Mouse (Mus musculus): ENCODE results near the gene Dcst1.

Dcst1 gene

DNA sequence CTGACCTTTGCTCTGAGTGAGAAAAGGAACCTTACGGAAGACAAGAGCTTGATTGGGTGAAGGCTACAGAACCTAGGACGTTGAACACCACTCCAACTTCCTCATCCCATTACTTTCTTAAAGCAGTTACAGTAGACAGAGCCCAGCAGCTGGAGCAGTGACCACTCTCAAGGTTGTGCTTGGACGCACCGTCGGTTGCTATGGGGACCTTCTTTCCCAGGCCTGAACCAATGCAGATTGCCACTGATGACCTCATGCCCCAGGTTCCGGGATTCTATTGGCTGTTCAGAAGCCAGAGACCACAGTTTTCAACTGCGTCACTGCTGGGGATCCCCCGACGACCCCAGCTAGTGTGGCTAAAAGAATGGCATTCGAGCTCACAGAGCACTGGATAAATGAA is 34.1 kb downstream of the Dcst1 start:
- no peak for DNase-seq

DNA sequence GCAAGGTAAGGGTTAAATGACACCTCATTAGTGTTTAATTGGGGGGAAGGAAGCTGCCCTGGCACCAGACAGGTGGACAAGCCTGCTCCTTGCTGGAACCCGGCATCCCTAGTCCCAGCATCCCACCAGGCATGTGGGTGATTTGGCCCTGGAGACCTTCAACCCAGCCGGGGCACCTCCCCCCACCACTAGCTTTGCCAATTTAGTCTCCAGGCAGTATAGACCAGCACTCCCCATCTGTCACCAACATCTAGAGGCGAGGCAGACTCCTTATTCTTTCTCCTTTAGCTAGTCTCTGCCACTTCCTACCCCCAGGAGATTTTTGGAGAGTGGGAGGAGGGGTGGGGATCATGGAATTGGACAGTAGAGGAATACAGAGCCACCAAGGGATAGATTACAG is 34.7 kb downstream of the Dcst1 start:
- no peak for DNase-seq

- no peak for DNase-seq
Measured at GRCm38 (mm10) chr3:89328623-89329022, 36.4 kb downstream of the Dcst1 start.

DNA sequence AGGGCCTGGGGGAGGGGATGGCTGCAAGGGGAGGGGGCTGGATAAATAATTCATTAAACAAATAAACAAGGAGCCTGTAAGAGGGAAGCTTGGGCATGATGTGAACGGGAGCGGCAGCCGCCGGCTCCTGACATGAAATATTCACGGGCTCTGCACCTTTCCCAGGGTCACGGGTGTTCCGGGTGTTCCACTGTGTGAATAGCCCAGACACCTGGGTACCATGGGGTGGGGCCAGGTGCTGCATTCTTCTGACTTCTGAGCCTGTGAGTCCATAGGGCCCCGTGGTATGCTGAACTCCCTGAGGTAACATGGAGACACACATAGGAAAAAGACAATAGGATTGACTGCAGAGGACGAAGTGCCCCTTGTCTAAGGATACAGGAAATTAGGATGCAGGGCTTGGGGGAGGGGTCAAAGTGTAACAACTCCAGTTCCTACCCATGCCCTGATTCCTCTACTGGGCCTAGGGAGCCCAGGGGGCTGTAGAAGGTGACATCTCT is 37.6 kb downstream of the Dcst1 start:
- DNase-seq, result no peak

- DNase-seq, result no peak
Measured at GRCm38 (mm10) chr3:89325882-89326281, 39.2 kb downstream of the Dcst1 start.

- DNase-seq, result peak; percentile 80
Measured at GRCm38 (mm10) chr3:89322514-89323165, 42.4 kb downstream of the Dcst1 start, which contains the start of gene Efna3. TSS of gene Efna3 (minus strand) at chr3:89322965.

GRCm38 (mm10) chr3:89322131-89322500 is 42.9 kb downstream of the Dcst1 start:
- DNase-seq, result peak; percentile 21

DNA sequence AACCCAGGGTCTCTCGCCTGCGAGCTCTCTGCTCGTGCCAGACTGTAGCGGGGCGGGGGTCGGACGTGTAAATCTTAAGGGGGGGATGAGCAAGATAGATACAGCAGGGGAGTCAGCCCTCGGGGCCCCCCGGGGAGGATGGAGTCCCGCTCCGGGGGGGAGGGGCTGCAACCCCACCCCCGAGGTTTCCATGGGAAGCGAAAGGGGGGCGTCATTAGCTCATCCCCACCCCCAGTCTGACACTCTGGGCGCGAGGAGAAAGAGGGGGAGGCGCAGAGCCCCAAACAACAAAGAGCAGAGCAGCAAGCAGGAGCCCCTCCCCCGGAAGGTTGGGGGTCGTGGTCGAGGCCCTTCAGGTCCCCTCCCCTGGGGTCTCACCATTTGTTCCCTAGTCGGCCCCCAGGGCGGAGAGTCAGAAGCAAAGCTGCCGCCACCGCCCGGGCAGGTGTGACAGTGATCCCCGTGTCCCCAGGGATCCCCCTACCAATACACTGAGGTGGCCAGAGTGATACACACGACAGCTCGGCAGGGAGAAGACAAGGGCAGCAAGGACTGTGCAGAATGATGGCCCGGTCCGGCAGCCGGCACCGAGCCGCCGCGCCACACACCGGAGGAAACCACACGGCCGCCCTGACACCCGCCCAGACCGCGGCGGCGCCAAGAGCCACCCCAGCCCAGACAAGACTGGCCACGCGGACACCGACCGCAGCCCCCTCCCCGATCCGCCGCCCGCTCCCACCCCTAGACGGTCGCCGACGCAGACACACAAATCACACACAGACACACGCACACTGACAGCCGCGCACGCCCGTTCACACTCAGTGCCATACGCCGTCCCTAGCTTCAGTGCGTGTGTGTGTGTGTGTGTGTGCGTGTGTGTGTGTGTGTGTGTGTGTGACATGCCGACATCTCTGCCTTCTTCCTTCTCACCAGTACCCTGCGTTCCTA is 43.6 kb downstream of the Dcst1 start:
- DNase-seq, result peak; percentile 35

DNA sequence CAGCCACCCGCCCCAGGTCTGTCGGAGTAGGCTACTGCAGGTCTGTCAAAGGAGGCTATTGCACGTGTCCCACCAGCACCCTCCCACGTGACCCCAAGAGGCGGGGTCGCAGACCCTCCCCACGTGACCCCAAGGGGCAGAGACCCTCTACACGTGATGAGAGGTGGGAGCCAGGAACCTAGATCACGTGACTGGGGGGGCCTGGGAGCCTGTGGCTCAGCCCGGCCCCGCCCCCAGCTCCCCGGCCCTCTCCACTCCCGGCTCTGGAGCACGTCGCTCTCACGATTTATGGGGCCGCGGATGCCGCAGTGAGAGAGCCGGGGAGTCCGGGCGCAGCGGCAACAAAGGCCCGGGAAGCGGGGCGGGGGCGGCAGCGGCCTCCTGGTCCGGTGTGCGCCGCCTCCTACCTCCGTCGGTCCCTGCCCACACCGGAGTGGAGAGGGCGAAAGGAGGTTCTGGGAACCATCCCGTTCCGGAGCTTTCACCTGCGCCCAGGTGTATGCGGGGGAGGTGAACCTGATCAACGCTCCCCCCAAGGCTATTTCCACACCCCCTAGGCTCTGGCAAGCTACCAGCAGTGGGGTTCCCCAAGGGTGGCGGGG is 44.4 kb downstream of the Dcst1 start:
- peak; percentile 42 for DNase-seq

- DNase-seq, result no peak
Measured at GRCm38 (mm10) chr3:89319591-89320350, 45.3 kb downstream of the Dcst1 start.

DNA sequence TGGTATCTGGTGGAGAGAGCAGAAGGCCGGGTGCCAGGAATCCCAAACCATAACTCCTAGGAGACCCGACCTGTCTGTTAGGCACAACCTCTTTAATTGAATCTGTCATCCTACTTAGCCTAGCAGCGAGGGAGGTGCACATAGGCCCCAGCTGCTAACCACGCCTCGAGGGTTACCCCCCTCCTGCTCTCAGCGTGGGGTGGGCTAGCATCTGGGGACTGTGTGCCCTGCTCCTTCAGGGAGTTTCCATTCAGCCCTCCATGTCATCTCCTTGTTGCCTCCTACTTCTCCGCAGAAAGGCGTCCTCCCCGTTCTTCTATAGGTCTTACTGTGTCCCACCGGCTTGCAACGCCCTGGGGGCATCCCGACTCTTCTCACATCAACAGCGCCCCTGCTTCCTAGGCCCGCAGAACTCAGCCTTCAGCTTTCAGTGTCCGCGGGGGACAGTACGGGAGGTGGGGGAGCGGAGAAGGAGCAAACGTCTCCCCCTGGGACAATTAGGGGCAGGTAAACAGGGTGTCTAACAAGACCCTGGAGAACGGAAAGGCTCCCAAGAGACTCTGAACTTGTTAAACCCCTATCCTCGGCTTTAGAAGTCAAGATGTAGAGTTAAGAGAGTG is 46.0 kb downstream of the Dcst1 start:
- DNase-seq, result no peak

- DNase-seq, result no peak
Measured at GRCm38 (mm10) chr3:89318316-89318715, 46.7 kb downstream of the Dcst1 start.

GRCm38 (mm10) chr3:89317246-89317645 is 47.8 kb downstream of the Dcst1 start:
- DNase-seq, result no peak

- peak; percentile 91 for DNase-seq
Measured at GRCm38 (mm10) chr3:89316833-89317232, 48.2 kb downstream of the Dcst1 start.

- DNase-seq, result peak; percentile 39
Measured at GRCm38 (mm10) chr3:89315930-89316831, 48.9 kb downstream of the Dcst1 start.

- peak; percentile 84 for DNase-seq
Measured at GRCm38 (mm10) chr3:89315195-89315929, 49.7 kb downstream of the Dcst1 start.

DNA sequence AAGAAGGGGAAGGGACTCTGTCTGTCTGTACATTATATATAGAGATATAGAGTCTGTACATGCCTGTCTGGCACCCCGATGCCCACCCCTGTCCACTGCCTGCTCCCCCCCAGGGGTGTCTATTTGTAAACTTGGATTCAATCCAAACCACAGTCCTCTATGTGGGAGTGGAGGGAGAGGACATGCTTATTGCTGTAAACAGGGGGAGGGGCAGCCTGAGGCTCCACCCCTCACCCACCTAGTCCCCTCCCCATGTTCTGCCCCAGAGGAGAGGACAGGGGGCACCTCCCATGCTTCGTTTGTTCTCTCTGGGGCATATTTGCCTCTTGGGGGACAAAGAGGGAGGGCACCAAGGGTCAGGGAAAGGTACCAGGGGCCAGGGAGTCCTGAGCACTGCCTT is 50.3 kb downstream of the Dcst1 start:
- DNase-seq, result no peak

DNA sequence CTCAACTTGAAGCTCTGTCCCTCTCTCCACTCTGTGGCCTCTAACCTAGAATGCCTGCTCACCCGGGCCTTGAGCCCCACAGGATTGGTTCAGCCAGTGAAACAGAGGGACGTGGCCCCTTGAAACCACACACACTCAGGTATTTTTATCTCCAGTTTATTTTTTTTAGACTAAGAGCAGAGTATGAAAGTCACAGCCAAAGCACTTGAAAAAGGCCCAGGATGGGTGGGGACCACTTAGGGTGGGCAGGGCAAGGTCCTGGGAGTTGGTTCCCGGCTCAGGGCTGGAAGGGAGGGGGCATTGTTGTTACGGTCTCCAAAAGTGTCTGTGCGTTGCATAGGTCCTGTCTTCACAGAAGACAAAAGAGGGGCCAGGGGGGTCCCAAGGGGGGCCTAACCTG is 50.7 kb downstream of the Dcst1 start:
- no peak for DNase-seq

DNA sequence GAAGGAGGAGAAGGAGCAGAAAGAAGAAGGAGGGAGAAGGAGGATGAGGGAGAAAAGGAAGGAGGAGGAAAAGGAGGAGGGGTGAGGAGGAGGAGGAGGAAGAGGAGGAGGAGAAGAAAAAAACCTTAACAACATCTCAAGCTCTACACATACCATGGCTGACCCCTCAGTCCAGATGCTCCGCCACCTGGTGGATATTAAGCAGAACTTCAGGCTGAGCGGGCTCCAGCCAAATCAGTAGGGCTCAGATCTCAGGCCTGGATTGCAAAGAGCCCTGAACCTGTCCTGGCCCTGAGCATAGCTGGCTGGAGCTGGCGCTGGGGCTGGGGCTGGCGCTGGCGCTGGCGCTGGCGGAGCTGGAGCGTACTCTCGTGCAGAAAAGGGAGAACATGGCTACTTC is 57.0 kb downstream of the Dcst1 start:
- DNase-seq, result peak; percentile 75

GRCm38 (mm10) chr3:89305551-89306325 is 59.3 kb downstream of the Dcst1 start:
- DNase-seq, result peak; percentile 63
